Mouse (Mus musculus): ENCODE measurements around the gene Slc4a4. TPM values are rescaled to one million over a fixed set of nuclear protein-coding genes. Genes with fewer than 3 reads are reported as not detected.

Slc4a4 gene
- polyA plus RNA-seq, 1 experiment from 2014 or later = 1.6 TPM

DNA sequence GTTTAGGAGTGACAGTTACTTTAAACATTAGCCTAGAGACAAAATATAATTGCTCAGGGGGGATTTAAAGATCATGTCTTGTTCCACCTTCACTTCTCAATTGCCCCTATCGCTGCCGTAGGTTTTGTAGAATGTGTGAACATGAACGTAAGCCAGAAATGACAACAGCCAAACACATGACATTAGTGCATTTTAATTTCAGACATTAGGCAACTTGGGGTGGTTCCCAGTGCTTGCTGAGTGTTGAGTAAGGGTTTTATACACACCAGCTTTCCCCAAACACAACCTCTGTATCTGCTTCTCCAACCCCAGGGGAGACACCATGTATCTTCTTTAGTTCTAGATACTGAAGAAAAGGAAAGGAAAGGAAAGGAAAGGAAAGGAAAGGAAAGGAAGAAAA is 1.1 kb upstream of the Slc4a4 start:
- 85% methylated on average over 3 of the region's 3 CpGs for WGBS

GRCm38 (mm10) chr5:88885944-88886343 is 674 bp upstream of the Slc4a4 start:
- no peak for ATAC-seq (ENCODE audit: low FRiP score)
- peak; percentile 6 for DNase-seq (ENCODE audit: low spot score)
- no peaks in the 10 kb centered on the region for H3K36me3 ChIP-seq (ENCODE audit: control insufficient read depth, insufficient read depth, low read length)
- H3K4me1 ChIP-seq (replicated peaks; ENCODE audit: control insufficient read depth, insufficient read depth, low read length) = peaks cover 4% of the 10 kb centered on the region; the same call in 1 of the 2 replicates
- H3K27ac ChIP-seq (ENCODE audit: low read depth, low read length) = no peak overlapping the region
- H3K27me3 ChIP-seq (ENCODE audit: control insufficient read depth, insufficient read depth, low read length) = peaks cover 7% of the 10 kb centered on the region; the same call in 1 of the 2 replicates
- H3K9ac ChIP-seq (ENCODE audit: low read depth, low read length) = no peak overlapping the region
- WGBS = 52% methylated on average over 5 of the region's 5 CpGs
- H3K9me3 ChIP-seq (ENCODE audit: control insufficient read depth, low read length) = no peaks in the 10 kb centered on the region
- H3K4me2 ChIP-seq (replicated peaks; ENCODE audit: low read depth, low read length) = peak overlapping the region; percentile 97
- peak overlapping the region; percentile 89; the same call in 1 of the 2 replicates for H3K4me3 ChIP-seq (ENCODE audit: low read depth, low read length)

More for the DNA sequence above, 1.1 kb upstream of the Slc4a4 start:
- no peak overlapping the region for H3K4me3 ChIP-seq (ENCODE audit: low read depth, low read length)
- peaks cover 4% of the 10 kb centered on the region; the same call in 1 of the 2 replicates for H3K4me1 ChIP-seq (replicated peaks; ENCODE audit: control insufficient read depth, insufficient read depth, low read length)
- H3K9ac ChIP-seq (ENCODE audit: low read depth, low read length) = no peak overlapping the region
- no peaks in the 10 kb centered on the region for H3K36me3 ChIP-seq (ENCODE audit: control insufficient read depth, insufficient read depth, low read length)
- no peak overlapping the region for H3K4me2 ChIP-seq (replicated peaks; ENCODE audit: low read depth, low read length)
- H3K27ac ChIP-seq (ENCODE audit: low read depth, low read length) = no peak overlapping the region
- H3K9me3 ChIP-seq (ENCODE audit: control insufficient read depth, low read length) = no peaks in the 10 kb centered on the region
- H3K27me3 ChIP-seq (ENCODE audit: control insufficient read depth, insufficient read depth, low read length) = peaks cover 7% of the 10 kb centered on the region; the same call in 1 of the 2 replicates
- ATAC-seq (ENCODE audit: low FRiP score) = no peak
- no peak for DNase-seq (ENCODE audit: low spot score)

DNA sequence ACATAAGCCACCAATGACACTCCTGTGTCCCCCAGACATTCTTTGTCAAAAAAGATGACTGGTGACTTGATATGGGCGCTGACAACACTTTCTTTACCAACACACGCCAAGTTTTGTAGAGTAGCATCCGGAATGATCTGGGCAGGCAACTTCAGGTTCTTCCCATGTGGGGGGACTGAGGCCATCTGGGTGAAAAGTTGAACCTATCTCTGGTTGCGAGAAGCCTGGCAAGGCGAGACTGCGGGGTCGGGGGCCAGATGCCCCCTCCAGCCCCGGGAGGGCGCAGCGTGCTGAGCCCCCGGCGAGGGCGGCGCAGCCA is 310 bp upstream of the Slc4a4 start:
- Histone ChIP-seq H3K36me3 (ENCODE audit: control insufficient read depth, insufficient read depth, low read length) (no peaks in the 10 kb centered on the region), H3K4me1 (replicated peaks; ENCODE audit: control insufficient read depth, insufficient read depth, low read length) (peaks cover 4% of the 10 kb centered on the region; the same call in 1 of the 2 replicates), H3K4me2 (replicated peaks; ENCODE audit: low read depth, low read length) (peak overlapping the region; percentile 97), H3K9ac (ENCODE audit: low read depth, low read length) (peak overlapping the region; percentile 66), H3K27ac (ENCODE audit: low read depth, low read length) (no peak overlapping the region), H3K27me3 (ENCODE audit: control insufficient read depth, insufficient read depth, low read length) (peaks cover 7% of the 10 kb centered on the region; the same call in 1 of the 2 replicates), H3K9me3 (ENCODE audit: control insufficient read depth, low read length) (no peaks in the 10 kb centered on the region), H3K4me3 (ENCODE audit: low read depth, low read length) (peak overlapping the region; percentile 89)
- 0% methylated on average over 14 of the region's 14 CpGs for WGBS
- ATAC-seq (ENCODE audit: low FRiP score) (no peak), DNase-seq (ENCODE audit: low spot score) (no peak)

- H3K27ac ChIP-seq (ENCODE audit: low read depth, low read length) = no peak overlapping the region
- H3K27me3 ChIP-seq (ENCODE audit: control insufficient read depth, insufficient read depth, low read length) = peaks cover 7% of the 10 kb centered on the region; the same call in 1 of the 2 replicates
- H3K4me3 ChIP-seq (ENCODE audit: low read depth, low read length) = peak overlapping the region; percentile 89
- no peaks in the 10 kb centered on the region for H3K9me3 ChIP-seq (ENCODE audit: control insufficient read depth, low read length)
- H3K9ac ChIP-seq (ENCODE audit: low read depth, low read length) = peak overlapping the region; percentile 66
- ATAC-seq (ENCODE audit: low FRiP score) (peak; percentile 50; the same call in 1 of the 2 replicates), DNase-seq (ENCODE audit: low spot score) (no peak)
- WGBS = 2% methylated on average over 28 of the region's 29 CpGs
- peaks cover 4% of the 10 kb centered on the region; the same call in 1 of the 2 replicates for H3K4me1 ChIP-seq (replicated peaks; ENCODE audit: control insufficient read depth, insufficient read depth, low read length)
- no peaks in the 10 kb centered on the region for H3K36me3 ChIP-seq (ENCODE audit: control insufficient read depth, insufficient read depth, low read length)
- peak overlapping the region; percentile 97 for H3K4me2 ChIP-seq (replicated peaks; ENCODE audit: low read depth, low read length)
Measured at GRCm38 (mm10) chr5:88887556-88888412, 1.2 kb downstream of the Slc4a4 start.

DNA sequence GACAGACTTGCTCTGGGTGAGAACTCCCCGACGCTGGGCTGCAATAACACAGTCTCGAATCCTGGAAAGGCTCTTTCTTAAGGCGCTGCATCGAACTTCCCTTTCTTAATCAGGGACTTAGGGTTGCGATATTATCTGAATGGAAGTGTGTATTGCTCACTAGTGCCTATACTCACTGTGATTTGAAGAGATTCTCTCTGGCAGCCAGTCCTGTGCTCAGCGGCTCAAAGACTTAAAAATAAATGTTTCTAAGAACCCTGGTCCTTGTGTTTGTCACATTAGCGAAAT is 1.7 kb downstream of the Slc4a4 start:
- Histone ChIP-seq H3K36me3 (ENCODE audit: control insufficient read depth, insufficient read depth, low read length) (no peaks in the 10 kb centered on the region), H3K9me3 (ENCODE audit: control insufficient read depth, low read length) (no peaks in the 10 kb centered on the region), H3K4me3 (ENCODE audit: low read depth, low read length) (peak overlapping the region; percentile 89), H3K4me1 (replicated peaks; ENCODE audit: control insufficient read depth, insufficient read depth, low read length) (peaks cover 4% of the 10 kb centered on the region; the same call in 1 of the 2 replicates), H3K27ac (ENCODE audit: low read depth, low read length) (no peak overlapping the region), H3K9ac (ENCODE audit: low read depth, low read length) (no peak overlapping the region), H3K4me2 (replicated peaks; ENCODE audit: low read depth, low read length) (peak overlapping the region; percentile 97; the same call in 1 of the 2 replicates), H3K27me3 (ENCODE audit: control insufficient read depth, insufficient read depth, low read length) (peaks cover 7% of the 10 kb centered on the region; the same call in 1 of the 2 replicates)
- DNase-seq (ENCODE audit: low spot score) (no peak), ATAC-seq (ENCODE audit: low FRiP score) (no peak)
- WGBS = 43% methylated on average over 8 of the region's 8 CpGs

GRCm38 (mm10) chr5:88889326-88889725 is 2.7 kb downstream of the Slc4a4 start:
- Histone ChIP-seq H3K4me2 (replicated peaks; ENCODE audit: low read depth, low read length) (no peak overlapping the region), H3K27me3 (ENCODE audit: control insufficient read depth, insufficient read depth, low read length) (peaks cover 7% of the 10 kb centered on the region; the same call in 1 of the 2 replicates), H3K27ac (ENCODE audit: low read depth, low read length) (no peak overlapping the region), H3K9ac (ENCODE audit: low read depth, low read length) (no peak overlapping the region), H3K9me3 (ENCODE audit: control insufficient read depth, low read length) (no peaks in the 10 kb centered on the region), H3K36me3 (ENCODE audit: control insufficient read depth, insufficient read depth, low read length) (no peaks in the 10 kb centered on the region), H3K4me3 (ENCODE audit: low read depth, low read length) (no peak overlapping the region), H3K4me1 (replicated peaks; ENCODE audit: control insufficient read depth, insufficient read depth, low read length) (peaks cover 4% of the 10 kb centered on the region; the same call in 1 of the 2 replicates)
- 36% methylated on average over 4 of the region's 4 CpGs for WGBS
- ATAC-seq (ENCODE audit: low FRiP score) (no peak), DNase-seq (ENCODE audit: low spot score) (no peak)

GRCm38 (mm10) chr5:88890146-88890545 is 3.5 kb downstream of the Slc4a4 start:
- Histone ChIP-seq H3K9ac (ENCODE audit: low read depth, low read length) (no peak overlapping the region), H3K27ac (ENCODE audit: low read depth, low read length) (no peak overlapping the region), H3K36me3 (ENCODE audit: control insufficient read depth, insufficient read depth, low read length) (no peaks in the 10 kb centered on the region), H3K27me3 (ENCODE audit: control insufficient read depth, insufficient read depth, low read length) (peaks cover 7% of the 10 kb centered on the region; the same call in 1 of the 2 replicates), H3K9me3 (ENCODE audit: control insufficient read depth, low read length) (no peaks in the 10 kb centered on the region), H3K4me1 (replicated peaks; ENCODE audit: control insufficient read depth, insufficient read depth, low read length) (peaks cover 4% of the 10 kb centered on the region; the same call in 1 of the 2 replicates), H3K4me2 (replicated peaks; ENCODE audit: low read depth, low read length) (no peak overlapping the region), H3K4me3 (ENCODE audit: low read depth, low read length) (no peak overlapping the region)
- WGBS = 96% methylated on average over 4 of the region's 4 CpGs
- no peak for ATAC-seq (ENCODE audit: low FRiP score)
- DNase-seq (ENCODE audit: low spot score) = no peak

GRCm38 (mm10) chr5:88896574-88896973 is 10.0 kb downstream of the Slc4a4 start:
- no peak overlapping the region for H3K4me2 ChIP-seq (replicated peaks; ENCODE audit: low read depth, low read length)
- no peaks in the 10 kb centered on the region for H3K4me1 ChIP-seq (replicated peaks; ENCODE audit: control insufficient read depth, insufficient read depth, low read length)
- DNase-seq (ENCODE audit: low spot score) (no peak), ATAC-seq (ENCODE audit: low FRiP score) (no peak)
- WGBS = 96% methylated on average over 6 of the region's 6 CpGs
- no peak overlapping the region for H3K27ac ChIP-seq (ENCODE audit: low read depth, low read length)
- no peak overlapping the region for H3K4me3 ChIP-seq (ENCODE audit: low read depth, low read length)
- H3K36me3 ChIP-seq (ENCODE audit: control insufficient read depth, insufficient read depth, low read length) = no peaks in the 10 kb centered on the region
- H3K27me3 ChIP-seq (ENCODE audit: control insufficient read depth, insufficient read depth, low read length) = no peaks in the 10 kb centered on the region
- H3K9me3 ChIP-seq (ENCODE audit: control insufficient read depth, low read length) = no peaks in the 10 kb centered on the region
- no peak overlapping the region for H3K9ac ChIP-seq (ENCODE audit: low read depth, low read length)

- Histone ChIP-seq H3K9me3 (ENCODE audit: control insufficient read depth, low read length) (no peaks in the 10 kb centered on the region), H3K4me3 (ENCODE audit: low read depth, low read length) (no peak overlapping the region), H3K9ac (ENCODE audit: low read depth, low read length) (no peak overlapping the region), H3K27me3 (ENCODE audit: control insufficient read depth, insufficient read depth, low read length) (no peaks in the 10 kb centered on the region), H3K27ac (ENCODE audit: low read depth, low read length) (no peak overlapping the region), H3K4me2 (replicated peaks; ENCODE audit: low read depth, low read length) (no peak overlapping the region), H3K36me3 (ENCODE audit: control insufficient read depth, insufficient read depth, low read length) (no peaks in the 10 kb centered on the region), H3K4me1 (replicated peaks; ENCODE audit: control insufficient read depth, insufficient read depth, low read length) (no peaks in the 10 kb centered on the region)
- DNase-seq (ENCODE audit: low spot score) = no peak
- peak; percentile 47; the same call in 1 of the 2 replicates for ATAC-seq (ENCODE audit: low FRiP score)
- 60% methylated on average over 4 of the region's 4 CpGs for WGBS
Measured at GRCm38 (mm10) chr5:88903111-88903510, 16.5 kb downstream of the Slc4a4 start.
